Mouse (Mus musculus) brain, embryonic 14.5 days (tissue): ENCODE data around the gene Abhd16b. TPM values are rescaled to one million over a fixed set of nuclear protein-coding genes. Genes with fewer than 3 reads are reported as not detected.
"Not testable (repeated sequence)": the region's sequence is repeated elsewhere in the genome, so short reads cannot be mapped to it uniquely, and the experiment has no call there.

ENCODE experiments used
- DNase-seq: peaks from one replicate; pipeline ENCODE4 v3.0.0-alpha.2; 2011; ENCODE audit warnings: low read depth
- CTCF ChIP-seq: fragments of 200-500 bp; IDR thresholded peaks from 2 replicates; pipeline ENCODE4 v1.5.1; 2012; ENCODE audit warnings: inconsistent platforms, mild to moderate bottlenecking, moderate library complexity, borderline replicate concordance; ENCODE audit not compliant: insufficient read depth, insufficient read length; ENCODE audit errors: extremely low read depth
- POLR2A ChIP-seq: fragments of 200-500 bp; IDR thresholded peaks from 2 replicates; pipeline ENCODE4 v1.6.1; 2012; ENCODE audit warnings: mild to moderate bottlenecking, inconsistent platforms, borderline replicate concordance; ENCODE audit not compliant: poor library complexity, insufficient read depth, insufficient read length, severe bottlenecking; ENCODE audit errors: extremely low read depth
- polyA plus RNA-seq: library from polyadenylated mRNA; depleted of rRNA; stranded (reverse); fragments of >200 nt; gene quantifications from 2 replicates; pipeline ENCODE4 v1.2.3, GENCODE M21; 2012

Gene Abhd16b
- polyA plus RNA-seq, 1 experiment, result not detected

DNA sequence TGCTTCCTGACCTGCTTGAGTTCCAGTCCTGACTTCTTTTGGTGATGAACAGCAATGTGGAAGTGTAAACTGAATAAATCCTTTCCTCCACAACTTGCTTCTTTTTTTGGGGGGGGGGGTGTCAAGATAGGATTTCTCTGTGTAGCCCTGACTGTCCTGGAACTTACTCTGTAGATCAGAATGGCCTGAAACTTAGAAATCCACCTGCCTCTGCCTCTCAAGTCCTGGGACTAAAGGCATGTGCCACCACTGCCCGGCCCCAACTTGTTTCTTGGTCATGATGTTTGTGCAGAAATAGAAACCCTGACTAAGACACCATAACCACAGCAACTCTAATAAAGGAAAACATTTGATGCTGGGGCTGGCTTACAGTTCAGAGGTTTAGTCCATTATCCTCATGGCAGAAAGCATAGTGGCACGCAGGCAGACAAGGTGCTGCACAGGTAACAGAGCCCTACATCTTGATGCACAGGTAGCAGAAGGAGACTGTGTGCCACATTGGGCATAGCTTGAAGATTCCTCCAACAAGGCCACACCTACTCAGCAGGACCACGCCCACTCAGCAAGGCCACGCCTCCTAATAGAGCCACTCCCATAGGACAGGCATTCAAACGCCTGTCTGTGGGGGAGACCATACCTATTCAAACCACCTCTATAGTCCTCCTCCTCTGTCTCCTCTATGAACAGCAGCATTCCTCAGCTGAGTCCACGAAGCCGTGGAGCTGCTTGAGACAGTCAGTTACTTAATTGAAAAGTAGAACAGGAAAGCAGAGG is 1.4 kb upstream of the Abhd16b start:
- TF ChIP-seq CTCF (no peak), POLR2A (no peak)
- no peak for DNase-seq

DNA sequence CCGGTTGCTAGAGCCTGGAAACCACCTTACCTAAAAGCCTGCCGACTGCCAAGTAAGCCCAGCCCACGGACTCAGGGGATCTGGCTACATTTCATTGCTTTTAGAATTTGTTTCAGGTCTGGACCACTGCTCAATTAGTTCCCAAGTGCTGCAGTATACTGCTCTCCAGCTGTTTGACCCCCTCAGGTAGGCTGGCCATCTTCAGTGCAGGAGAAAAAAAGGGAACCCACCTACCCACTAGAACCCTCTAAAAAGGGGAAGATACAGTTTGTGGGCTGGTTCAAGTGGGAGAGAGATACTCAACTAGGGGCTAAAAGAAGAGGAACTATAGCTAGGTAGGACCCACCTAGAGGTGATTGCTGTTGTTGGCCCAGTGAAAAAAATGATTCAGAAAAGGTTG is 800 bp upstream of the Abhd16b start:
- no peak for TF ChIP-seq CTCF

DNA sequence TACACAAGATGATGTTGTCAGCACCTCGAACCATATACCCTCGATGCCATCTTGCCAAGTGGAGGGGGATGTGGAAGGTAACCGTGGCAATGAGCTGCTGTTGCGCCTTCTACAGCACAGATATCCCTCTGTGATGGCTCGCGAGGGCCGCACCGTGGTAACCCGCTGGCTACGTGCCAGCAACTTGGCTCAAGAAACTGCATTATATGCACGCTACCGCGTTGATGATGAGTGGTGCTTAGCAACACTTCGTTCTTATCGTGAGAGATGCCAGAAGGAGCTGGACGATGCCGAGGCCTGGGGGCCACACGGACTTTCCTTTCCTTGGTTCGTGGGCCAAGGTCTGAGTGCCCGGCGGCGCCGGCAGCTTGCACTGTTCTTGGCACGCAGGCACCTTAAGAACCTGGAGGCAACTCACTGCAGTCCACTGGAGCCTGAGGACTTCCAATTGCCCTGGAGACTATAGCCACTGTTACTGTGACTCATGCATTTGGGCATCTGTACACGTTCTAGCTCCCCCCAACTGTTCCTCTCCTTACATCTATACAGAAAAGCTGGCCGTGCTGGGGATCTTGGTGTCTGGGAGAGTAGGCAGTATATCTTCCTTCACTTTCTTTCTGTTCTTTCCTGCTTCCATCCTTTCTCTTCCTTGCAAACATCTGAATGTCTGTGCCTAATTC is 1.4 kb downstream of the Abhd16b start:
- TF ChIP-seq CTCF (no peak), POLR2A (no peak)
- DNase-seq, result peak; percentile 8

More for the DNA sequence above, 800 bp upstream of the Abhd16b start:
- no peak for DNase-seq

DNA sequence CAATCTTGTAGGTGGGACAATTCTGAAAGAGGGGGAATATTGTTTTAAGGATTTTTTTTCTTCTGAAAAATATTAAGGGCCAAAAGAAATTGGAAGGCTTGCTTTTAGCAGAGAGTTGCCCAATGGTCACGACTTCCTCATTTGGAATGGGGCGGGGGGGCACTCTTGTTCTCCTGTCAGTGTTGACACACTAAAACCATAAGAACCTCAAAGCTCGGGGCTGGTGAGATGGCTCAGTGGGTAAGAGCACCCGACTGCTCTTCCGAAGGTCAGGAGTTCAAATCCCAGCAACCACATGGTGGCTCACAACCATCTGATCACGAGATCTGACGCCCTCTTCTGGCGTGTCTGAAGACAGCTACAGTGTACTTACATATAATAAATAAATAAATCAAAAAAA is 2.8 kb downstream of the Abhd16b start:
- DNase-seq, result not testable (repeated sequence)

DNA sequence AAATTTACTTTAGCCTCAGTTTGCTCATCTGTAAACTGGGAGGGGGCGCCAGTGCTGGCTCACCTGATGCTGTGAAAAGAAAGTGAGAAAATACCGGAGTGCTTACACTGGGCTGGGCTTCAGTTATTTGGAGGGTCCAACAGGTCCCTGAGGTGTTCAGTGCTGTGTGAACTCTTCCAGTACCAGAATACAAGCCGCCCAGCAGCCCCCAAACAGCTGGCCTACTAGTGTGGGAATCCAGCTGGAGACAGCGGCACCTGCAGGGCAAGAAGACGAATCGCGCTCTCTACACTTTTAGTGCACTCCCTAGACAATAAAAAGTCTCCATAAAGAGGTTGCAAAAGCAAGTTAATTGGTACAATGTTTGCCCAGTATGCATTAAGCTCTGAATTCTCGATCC is 3.3 kb downstream of the Abhd16b start:
- peak; percentile 70 for DNase-seq
- TF ChIP-seq POLR2A (no peak), CTCF (peak; percentile 58; the same call in 1 of the 2 replicates)

DNA sequence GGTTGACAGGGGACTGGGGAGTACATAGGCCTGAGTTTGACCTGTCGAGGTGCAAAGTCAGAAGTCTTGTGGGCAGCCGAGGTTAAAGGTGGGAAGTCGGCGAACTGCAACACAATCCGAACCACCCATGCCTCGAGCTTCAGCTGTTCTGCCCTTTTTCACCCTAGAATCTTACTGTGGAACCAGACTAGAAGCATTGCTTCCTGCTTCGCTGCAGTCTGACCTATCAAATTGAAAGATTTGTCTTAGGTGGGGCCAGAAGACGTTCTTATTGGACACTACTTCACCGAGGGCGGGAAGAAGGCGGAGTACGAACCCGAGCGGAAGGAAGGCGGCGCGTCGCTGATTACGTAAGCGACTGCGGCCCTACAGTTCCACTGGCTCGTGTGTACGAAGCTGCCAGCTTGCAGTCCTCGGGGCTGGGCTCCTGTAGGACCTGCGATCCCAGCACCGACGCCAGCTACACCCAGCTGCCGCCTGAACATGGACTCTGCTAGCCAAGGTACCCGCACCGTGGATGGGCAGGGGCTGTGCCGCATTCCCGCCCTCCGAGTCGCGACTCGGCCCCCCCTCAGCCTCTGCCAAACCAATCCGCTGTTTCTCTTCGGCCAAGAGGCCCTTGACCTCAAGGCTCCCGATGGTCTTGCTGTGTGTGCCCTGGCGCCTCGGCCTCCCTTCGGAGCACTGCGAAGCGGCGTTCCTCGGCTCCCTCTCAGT is 4.0 kb downstream of the Abhd16b start, which contains the start of gene Tpd52l2:
Gene Tpd52l2, plus strand, starts transcription at position 312 of the 717 bp plus-strand sequence.
- TF ChIP-seq POLR2A (peak; percentile 25; the same call in 1 of the 2 replicates), CTCF (no peak)
- peak; percentile 99 for DNase-seq

DNA sequence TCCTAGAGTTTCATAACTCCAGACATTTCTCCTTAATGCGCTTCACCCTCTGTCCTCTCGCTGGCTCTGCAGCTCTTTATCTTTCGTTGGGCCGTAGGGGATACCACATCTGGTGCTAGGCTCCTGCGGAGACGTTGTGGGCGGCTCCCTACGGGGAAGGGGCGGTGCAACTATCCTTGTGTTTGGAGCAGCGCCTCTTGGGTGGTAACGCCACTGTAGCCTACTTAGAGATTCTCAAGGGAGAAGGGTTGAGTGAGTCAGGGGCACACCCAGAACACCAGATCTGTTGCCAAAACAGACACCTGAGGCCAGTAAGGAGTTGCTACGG is 4.5 kb downstream of the Abhd16b start:
- TF ChIP-seq POLR2A (no peak), CTCF (no peak)
- DNase-seq, result no peak

DNA sequence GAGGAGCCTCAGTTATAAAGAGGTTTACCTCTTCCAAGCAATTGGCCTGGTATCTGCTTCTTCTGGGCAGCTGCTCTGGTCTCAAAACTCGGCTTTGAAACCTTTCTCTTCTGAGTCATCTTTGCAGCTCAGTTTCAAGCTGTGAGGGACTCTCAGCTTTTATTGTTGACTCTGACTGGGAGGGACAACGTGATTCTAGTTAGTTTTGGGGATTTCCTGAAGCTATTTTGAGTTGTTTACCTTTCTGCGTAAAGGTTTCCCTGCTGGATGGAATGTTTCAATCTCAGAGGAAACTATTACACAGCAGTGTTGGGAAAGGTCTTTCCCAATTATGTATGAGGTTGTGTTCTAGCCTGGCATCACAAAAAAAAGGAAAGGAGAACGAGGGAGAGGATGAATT is 5.6 kb downstream of the Abhd16b start:
- DNase-seq, result no peak
- TF ChIP-seq CTCF (no peak), POLR2A (no peak)

DNA sequence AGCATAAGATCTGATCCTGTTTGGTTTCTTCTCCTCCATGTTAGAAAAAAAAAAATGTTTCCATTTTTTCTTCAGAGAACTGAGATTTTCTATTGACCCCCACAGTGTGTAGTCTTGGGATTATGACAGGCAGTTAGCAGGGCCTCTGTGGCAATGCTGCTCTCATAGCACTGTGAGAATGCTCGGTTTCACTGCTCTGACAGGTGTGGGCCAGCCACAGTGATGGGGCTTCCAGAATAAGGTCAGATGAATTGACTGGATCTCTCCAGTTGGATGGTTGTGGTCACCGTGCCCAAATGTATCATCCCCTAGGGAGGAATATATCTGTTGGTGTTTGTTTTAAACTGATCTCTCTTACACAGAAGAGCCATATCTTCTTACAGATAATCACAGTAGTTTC is 16.2 kb downstream of the Abhd16b start:
- DNase-seq, result no peak

DNA sequence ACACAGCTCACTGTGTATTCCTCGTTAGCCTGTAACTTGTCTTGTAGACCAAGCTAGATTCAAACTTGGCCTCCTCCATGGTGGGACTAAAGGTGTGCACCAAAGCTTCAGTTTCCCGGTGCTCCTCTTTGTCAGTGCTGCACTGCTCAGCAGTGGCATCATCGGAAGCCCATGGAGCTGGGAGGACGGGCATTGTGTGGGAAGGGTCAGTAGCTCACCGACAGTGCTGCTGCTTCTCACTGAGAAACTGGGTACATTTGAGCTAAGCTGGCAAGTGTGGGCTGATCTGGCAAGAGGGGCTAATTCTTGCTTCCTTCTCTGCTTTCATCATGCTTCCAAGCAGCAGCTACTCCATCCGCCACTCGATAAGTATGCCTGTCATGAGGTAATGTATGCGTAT is 18.2 kb downstream of the Abhd16b start:
- no peak for DNase-seq
- TF ChIP-seq POLR2A (no peak), CTCF (no peak)

More for the DNA sequence above, 16.2 kb downstream of the Abhd16b start:
- no peak for TF ChIP-seq POLR2A
- no peak for TF ChIP-seq CTCF

DNA sequence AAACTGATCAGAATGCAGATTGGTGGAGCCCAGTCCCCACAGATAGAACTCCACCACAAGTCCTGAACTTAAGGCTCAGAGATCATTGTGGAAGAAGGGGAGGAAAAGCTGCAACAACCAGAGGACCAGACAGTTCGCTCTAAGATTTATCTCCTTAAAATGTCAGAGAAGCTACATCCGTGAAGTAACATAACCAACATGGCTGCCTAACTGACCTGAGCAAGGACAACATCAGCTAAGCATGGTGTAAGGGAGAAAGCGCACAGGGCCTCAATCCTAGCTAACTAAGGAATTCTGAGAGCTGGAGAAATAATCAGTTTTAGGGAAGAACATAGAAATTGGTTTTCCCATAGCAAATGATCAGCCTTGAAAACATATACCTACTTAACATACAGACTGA is 26.2 kb downstream of the Abhd16b start:
- peak; percentile 12 for DNase-seq
- TF ChIP-seq POLR2A, result no peak
- no peak for TF ChIP-seq CTCF
